Mouse (Mus musculus): ENCODE results near the gene Ctdspl2. TPM values are rescaled to one million over a fixed set of nuclear protein-coding genes. Genes with fewer than 3 reads are reported as not detected.
"Not testable (repeated sequence)": the region's sequence is repeated elsewhere in the genome, so short reads cannot be mapped to it uniquely, and the experiment has no call there.

Ctdspl2 gene
- 46.3 and 51.8 TPM in 2 replicates for polyA plus RNA-seq (2014; fragmentation: Nextera tagmentation; extraction: Ambion mirVana)

DNA sequence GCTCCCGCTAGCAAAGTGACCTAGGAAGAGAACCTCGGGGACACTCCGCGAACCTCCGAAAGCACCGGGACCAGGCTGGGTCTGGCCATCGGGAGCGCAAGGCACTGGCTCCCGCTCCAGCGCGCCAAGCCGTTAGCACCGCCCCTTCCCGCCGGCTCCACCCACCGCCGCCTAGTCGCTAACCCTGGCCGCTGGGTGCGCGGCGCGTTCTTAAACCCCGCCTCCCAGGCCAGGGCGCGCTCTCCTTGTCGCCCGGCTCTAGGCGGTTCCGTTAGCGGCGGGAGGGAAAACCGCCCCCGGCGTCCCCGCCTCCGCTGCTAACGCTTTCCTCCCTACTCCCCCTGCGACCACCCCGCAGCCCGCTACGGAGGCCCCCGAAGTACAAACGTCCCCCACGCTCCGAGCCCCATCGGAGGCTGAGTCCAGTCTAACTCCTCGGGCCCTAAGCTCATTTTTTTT, at the start of gene Ctdspl2, which contains the start of gene Mageb3:
TSS of gene Ctdspl2 (plus strand) at position 237 of the 459 bp plus-strand sequence.
TSS of gene Mageb3 (minus strand) at position 328 of the 459 bp plus-strand sequence.
- 0% methylated on average over 41 of the region's 48 CpGs for WGBS
- ATAC-seq (ENCODE audit: low read depth) (peak; percentile 97), DNase-seq (ENCODE audit: low spot score) (peak; percentile 99)
- H3K9ac ChIP-seq (ENCODE audit: low read depth, low read length), result peak within 1 kb of the TSS; percentile 87
- peak within 1 kb of the TSS; percentile 87 for H3K27ac ChIP-seq (replicated peaks; ENCODE audit: low read depth, low read length)
- peak within 1 kb of the TSS; percentile 70 for H3K4me2 ChIP-seq (ENCODE audit: low read depth, low read length)
- no peaks in the 10 kb centered on the region for H3K9me3 ChIP-seq (ENCODE audit: control insufficient read depth, low read length)
- no peaks in the 10 kb centered on the region for H3K27me3 ChIP-seq (replicated peaks; ENCODE audit: control insufficient read depth, insufficient read depth, low read length)
- peaks cover 11% of the 10 kb centered on the region; the same call in 1 of the 2 replicates for H3K36me3 ChIP-seq (ENCODE audit: control insufficient read depth, insufficient read depth, low read length)
- H3K4me1 ChIP-seq (ENCODE audit: control insufficient read depth, insufficient read depth, low read length), result no peaks in the 10 kb centered on the region
- peak within 1 kb of the TSS; percentile 56 for H3K4me3 ChIP-seq (ENCODE audit: low read depth, low read length)

DNA sequence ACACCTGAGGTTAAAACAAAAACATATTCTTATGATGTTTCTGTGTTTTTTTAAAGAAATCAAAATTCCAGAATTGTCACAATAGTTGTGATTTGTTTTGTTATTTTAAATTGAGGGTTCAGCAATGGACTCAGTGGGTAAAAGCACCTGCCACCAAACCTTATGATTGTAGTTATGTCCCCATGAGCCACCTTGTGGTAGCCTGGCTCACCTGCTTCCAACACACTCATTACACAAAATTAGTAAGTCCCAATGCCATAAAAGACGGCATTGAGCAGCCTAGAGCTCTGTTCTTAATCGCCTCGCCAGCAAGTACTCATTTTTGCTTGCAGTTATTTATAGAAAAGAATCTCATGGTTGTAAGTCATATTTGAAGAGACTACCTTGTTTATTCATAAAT, 45.8 kb upstream of the Ctdspl2 start:
- Histone ChIP-seq H3K4me3 (ENCODE audit: low read depth, low read length) (no peak overlapping the region), H3K9ac (ENCODE audit: low read depth, low read length) (no peak overlapping the region), H3K4me1 (ENCODE audit: control insufficient read depth, insufficient read depth, low read length) (no peaks in the 10 kb centered on the region), H3K36me3 (ENCODE audit: control insufficient read depth, insufficient read depth, low read length) (peaks cover 54% of the 10 kb centered on the region), H3K4me2 (ENCODE audit: low read depth, low read length) (no peak overlapping the region), H3K9me3 (ENCODE audit: control insufficient read depth, low read length) (no peaks in the 10 kb centered on the region), H3K27me3 (replicated peaks; ENCODE audit: control insufficient read depth, insufficient read depth, low read length) (no peaks in the 10 kb centered on the region), H3K27ac (replicated peaks; ENCODE audit: low read depth, low read length) (no peak overlapping the region)
- ATAC-seq (ENCODE audit: low read depth) (no peak), DNase-seq (ENCODE audit: low spot score) (no peak)
- 89% methylated on average over 3 of the region's 3 CpGs for WGBS

DNA sequence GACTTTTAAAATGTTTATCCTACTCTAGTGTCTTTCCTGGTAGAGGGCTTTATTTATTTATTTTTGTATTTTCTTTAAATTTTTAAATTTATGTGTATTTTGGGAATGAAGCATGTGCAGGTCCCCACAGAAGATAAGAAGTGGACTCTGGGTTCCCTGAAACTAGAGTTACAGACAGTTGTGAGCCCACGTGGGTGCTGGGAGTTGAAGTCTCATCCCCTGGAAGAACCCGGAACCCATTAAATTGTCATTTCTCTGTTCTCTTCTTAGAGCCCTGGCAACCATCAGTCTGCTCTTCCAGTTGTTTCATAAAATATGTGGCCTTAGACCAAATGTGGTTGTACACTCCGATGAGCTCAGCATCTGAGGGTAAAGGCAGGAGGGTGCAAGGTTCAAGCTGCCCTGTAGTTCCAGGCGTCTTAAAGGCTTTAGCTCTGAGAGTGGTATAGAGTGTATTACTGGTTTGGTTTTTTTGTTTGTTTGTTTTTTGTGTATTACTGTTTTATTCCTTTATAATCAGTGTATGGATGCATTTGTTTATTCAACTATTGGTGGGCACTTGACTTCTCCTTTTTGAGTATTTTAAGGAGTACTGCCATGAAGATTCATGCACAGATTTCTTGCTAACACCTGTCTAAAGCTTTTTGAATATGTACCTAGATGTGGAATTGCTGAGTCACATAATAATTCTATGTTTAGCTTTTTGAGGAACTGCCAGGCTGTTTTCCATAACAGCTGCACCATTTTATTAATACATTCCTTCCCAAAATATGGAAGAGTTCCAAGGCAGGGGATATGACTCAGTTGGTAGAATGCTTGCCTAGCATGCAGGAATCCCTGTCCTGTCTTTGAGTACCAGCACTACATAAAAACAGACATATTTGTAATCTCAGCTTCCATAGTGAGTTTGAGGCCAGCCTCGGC, 39.5 kb upstream of the Ctdspl2 start:
- 89% methylated on average over 5 of the region's 5 CpGs for WGBS
- DNase-seq (ENCODE audit: low spot score), result peak; percentile 41
- ATAC-seq (ENCODE audit: low read depth), result no peak

DNA sequence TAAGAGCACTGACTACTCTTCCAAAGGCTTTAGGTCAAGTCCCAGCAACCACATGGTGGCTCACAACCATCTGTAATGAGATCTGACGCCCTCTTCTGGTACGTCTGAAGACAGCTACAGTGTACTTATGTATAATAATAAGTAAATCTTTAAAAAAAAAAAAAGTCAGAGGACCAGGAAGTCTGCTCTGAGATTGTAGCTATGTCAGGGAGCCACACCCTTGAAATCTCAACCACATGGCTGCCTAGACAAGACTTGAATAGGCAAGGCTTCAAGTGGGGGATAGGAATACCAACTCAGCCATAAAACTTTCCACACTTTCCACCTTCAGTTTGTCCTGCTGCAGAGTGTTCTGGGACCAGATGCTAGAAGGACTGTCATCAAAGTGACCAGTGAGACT, 18.2 kb upstream of the Ctdspl2 start:
- H3K4me2 ChIP-seq (ENCODE audit: low read depth, low read length), result not testable (repeated sequence)

More for the DNA sequence above, 39.5 kb upstream of the Ctdspl2 start:
- no peaks in the 10 kb centered on the region for H3K4me1 ChIP-seq (ENCODE audit: control insufficient read depth, insufficient read depth, low read length)
- no peak overlapping the region for H3K4me3 ChIP-seq (ENCODE audit: low read depth, low read length)
- peaks cover 26% of the 10 kb centered on the region for H3K36me3 ChIP-seq (ENCODE audit: control insufficient read depth, insufficient read depth, low read length)
- no peak overlapping the region for H3K9ac ChIP-seq (ENCODE audit: low read depth, low read length)
- no peaks in the 10 kb centered on the region for H3K27me3 ChIP-seq (replicated peaks; ENCODE audit: control insufficient read depth, insufficient read depth, low read length)
- H3K9me3 ChIP-seq (ENCODE audit: control insufficient read depth, low read length), result no peaks in the 10 kb centered on the region
- no peak overlapping the region for H3K4me2 ChIP-seq (ENCODE audit: low read depth, low read length)
- H3K27ac ChIP-seq (replicated peaks; ENCODE audit: low read depth, low read length), result no peak overlapping the region

DNA sequence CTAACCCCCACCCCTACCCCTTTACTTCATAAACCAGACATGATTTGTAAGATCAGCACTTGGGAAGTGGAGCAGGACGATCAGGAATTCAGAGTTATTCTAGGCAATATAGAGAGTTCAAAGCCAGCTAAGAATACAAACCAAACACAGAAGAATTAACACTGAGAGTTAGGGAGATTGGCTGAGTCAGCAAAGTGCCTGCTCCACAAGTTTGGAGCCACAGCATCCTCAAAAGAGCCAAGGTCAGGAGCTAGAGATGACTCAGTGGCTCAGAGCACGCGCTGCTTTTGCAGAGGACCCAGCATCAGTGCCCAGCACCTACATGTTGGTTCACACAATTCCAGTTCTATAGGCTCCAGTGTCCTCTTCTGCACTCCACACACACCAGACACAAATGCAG, 12.4 kb upstream of the Ctdspl2 start:
- Histone ChIP-seq H3K36me3 (ENCODE audit: control insufficient read depth, insufficient read depth, low read length) (no peaks in the 10 kb centered on the region), H3K4me3 (ENCODE audit: low read depth, low read length) (no peak overlapping the region), H3K4me1 (ENCODE audit: control insufficient read depth, insufficient read depth, low read length) (no peaks in the 10 kb centered on the region), H3K9me3 (ENCODE audit: control insufficient read depth, low read length) (no peaks in the 10 kb centered on the region), H3K4me2 (ENCODE audit: low read depth, low read length) (no peak overlapping the region), H3K27me3 (replicated peaks; ENCODE audit: control insufficient read depth, insufficient read depth, low read length) (no peaks in the 10 kb centered on the region), H3K9ac (ENCODE audit: low read depth, low read length) (no peak overlapping the region), H3K27ac (replicated peaks; ENCODE audit: low read depth, low read length) (no peak overlapping the region)
- DNase-seq (ENCODE audit: low spot score) (no peak), ATAC-seq (ENCODE audit: low read depth) (no peak)
- 64% methylated on average over 3 of the region's 3 CpGs for WGBS

More for the DNA sequence above, 18.2 kb upstream of the Ctdspl2 start:
- not testable (repeated sequence) for H3K9ac ChIP-seq (ENCODE audit: low read depth, low read length); H3K27me3 ChIP-seq (replicated peaks; ENCODE audit: control insufficient read depth, insufficient read depth, low read length); H3K4me1 ChIP-seq (ENCODE audit: control insufficient read depth, insufficient read depth, low read length); DNase-seq (ENCODE audit: low spot score); H3K27ac ChIP-seq (replicated peaks; ENCODE audit: low read depth, low read length); ATAC-seq (ENCODE audit: low read depth); H3K4me3 ChIP-seq (ENCODE audit: low read depth, low read length); H3K9me3 ChIP-seq (ENCODE audit: control insufficient read depth, low read length)
- H3K36me3 ChIP-seq (ENCODE audit: control insufficient read depth, insufficient read depth, low read length), result peaks cover 13% of the 10 kb centered on the region; the same call in 1 of the 2 replicates
- 63% methylated on average over 2 of the region's 2 CpGs for WGBS

DNA sequence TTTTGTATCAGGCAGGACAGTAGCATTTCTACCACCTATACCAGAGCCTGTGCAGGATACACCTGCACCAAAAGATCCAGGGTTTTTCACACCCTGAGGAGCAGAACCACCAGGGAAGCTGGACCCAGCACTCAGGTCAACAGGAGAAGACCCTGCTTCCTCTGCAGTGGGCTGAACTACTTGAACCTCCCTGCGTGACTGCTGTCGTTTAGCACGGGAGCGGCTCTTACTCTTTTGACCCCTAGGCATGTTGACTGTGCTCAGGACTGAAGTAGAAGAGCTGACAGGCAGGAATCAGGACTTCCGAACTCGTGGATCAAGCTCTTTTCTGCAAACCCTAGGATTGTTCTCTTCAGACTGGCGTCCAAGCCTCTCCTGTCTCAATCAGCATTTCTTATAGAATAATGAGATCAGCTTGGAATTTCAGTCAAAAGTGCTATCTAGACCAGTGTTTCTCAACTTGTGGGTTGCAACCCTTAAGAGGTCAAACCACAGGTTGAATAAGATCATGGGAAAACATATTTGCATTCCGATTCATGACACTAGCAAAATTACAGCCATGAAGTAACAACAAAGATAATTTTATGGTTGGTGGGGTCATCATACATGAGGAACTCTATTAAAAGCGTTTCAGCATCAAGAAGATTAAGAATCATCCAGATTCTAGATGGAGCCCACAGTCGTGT, 687 bp upstream of the Ctdspl2 start:
- Histone ChIP-seq H3K4me2 (ENCODE audit: low read depth, low read length) (peak overlapping the region; percentile 70), H3K4me1 (ENCODE audit: control insufficient read depth, insufficient read depth, low read length) (no peaks in the 10 kb centered on the region), H3K4me3 (ENCODE audit: low read depth, low read length) (peak overlapping the region; percentile 56), H3K9ac (ENCODE audit: low read depth, low read length) (peak overlapping the region; percentile 87), H3K9me3 (ENCODE audit: control insufficient read depth, low read length) (no peaks in the 10 kb centered on the region), H3K27me3 (replicated peaks; ENCODE audit: control insufficient read depth, insufficient read depth, low read length) (no peaks in the 10 kb centered on the region), H3K36me3 (ENCODE audit: control insufficient read depth, insufficient read depth, low read length) (peaks cover 7% of the 10 kb centered on the region; the same call in 1 of the 2 replicates), H3K27ac (replicated peaks; ENCODE audit: low read depth, low read length) (peak overlapping the region; percentile 87)
- DNase-seq (ENCODE audit: low spot score) (peak; percentile 1), ATAC-seq (ENCODE audit: low read depth) (no peak)
- WGBS, result 15% methylated on average over 10 of the region's 10 CpGs

DNA sequence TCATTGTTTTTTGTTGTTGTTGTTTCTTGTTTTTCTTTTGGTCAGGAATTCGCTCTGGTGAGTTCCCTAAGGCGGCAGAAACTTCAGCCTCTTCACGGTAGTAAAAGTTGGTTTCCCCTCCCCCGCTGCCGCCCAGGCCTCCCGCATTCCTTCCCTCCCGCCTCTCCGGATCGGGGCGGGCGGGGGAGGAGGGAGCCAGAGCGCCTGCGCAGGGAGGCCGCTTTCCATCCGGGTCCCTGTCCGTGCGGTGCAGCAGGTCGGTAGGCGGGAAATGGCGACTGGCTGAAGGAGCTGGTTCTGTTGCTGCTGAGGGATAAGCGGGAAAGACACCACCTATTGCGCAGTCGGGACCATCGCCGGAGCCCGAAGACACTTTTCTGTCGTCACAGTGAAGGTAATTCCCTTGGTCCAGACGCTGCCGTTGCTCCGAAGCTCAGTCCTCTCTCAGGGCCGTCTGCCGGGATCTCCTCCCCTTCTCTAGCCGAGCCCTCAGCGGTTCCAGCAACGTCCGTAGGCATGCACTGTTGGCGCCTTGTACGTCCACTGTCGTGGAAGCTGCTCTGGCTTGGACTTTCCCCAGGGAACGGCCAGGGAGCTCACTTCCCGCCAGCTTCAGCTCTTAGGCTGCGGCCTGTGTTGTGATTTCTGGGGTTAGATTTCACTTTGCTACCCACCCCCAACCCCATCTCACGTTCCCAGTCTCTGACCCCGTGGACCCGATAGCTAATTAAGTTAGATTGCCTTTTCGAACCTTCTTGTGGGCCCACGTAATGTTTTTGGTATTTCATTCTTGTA, 620 bp downstream of the Ctdspl2 start:
- H3K36me3 ChIP-seq (ENCODE audit: control insufficient read depth, insufficient read depth, low read length), result peaks cover 15% of the 10 kb centered on the region; the same call in 1 of the 2 replicates
- peak overlapping the region; percentile 87 for H3K27ac ChIP-seq (replicated peaks; ENCODE audit: low read depth, low read length)
- H3K4me3 ChIP-seq (ENCODE audit: low read depth, low read length), result peak overlapping the region; percentile 56
- no peaks in the 10 kb centered on the region for H3K4me1 ChIP-seq (ENCODE audit: control insufficient read depth, insufficient read depth, low read length)
- peak overlapping the region; percentile 70 for H3K4me2 ChIP-seq (ENCODE audit: low read depth, low read length)
- H3K9ac ChIP-seq (ENCODE audit: low read depth, low read length), result peak overlapping the region; percentile 87
- H3K27me3 ChIP-seq (replicated peaks; ENCODE audit: control insufficient read depth, insufficient read depth, low read length), result no peaks in the 10 kb centered on the region
- H3K9me3 ChIP-seq (ENCODE audit: control insufficient read depth, low read length), result no peaks in the 10 kb centered on the region
- DNase-seq (ENCODE audit: low spot score) (peak; percentile 95), ATAC-seq (ENCODE audit: low read depth) (peak; percentile 95)
- under 1% methylated on average over 46 of the region's 47 CpGs for WGBS

All from embryonic facial prominence, embryonic 14.5 days (tissue).